Mouse (Mus musculus): ENCODE measurements around the gene Mgat2. TPM values are rescaled to one million over a fixed set of nuclear protein-coding genes. Genes with fewer than 3 reads are reported as not detected.

Gene Mgat2
- polyA plus RNA-seq, 1 experiment from 2014 or later: 52.3 TPM

- no peaks in the 10 kb centered on the region for H3K27me3 ChIP-seq (ENCODE audit: control insufficient read depth, insufficient read depth, low read length)
- no peak overlapping the region for H3K4me3 ChIP-seq (ENCODE audit: low read depth, low read length)
- ATAC-seq (ENCODE audit: low FRiP score, low TSS enrichment): no peak
- no peak for DNase-seq (ENCODE audit: low spot score)
- H3K27ac ChIP-seq (replicated peaks): 0 out of 2 replicates have a peak overlapping the region, but pooled peaks have one; percentile 35
- no peaks in the 10 kb centered on the region for H3K9me3 ChIP-seq (ENCODE audit: control insufficient read depth, low read length)
- 0 out of 2 replicates have a peak, but pooled peaks cover 2% of the 10 kb centered on the region for H3K36me3 ChIP-seq (ENCODE audit: control insufficient read depth, insufficient read depth, low read length)
- no peaks in the 10 kb centered on the region for H3K4me1 ChIP-seq (replicated peaks; ENCODE audit: control insufficient read depth, insufficient read depth)
- WGBS: 90% methylated on average over 7 of the region's 7 CpGs
- H3K4me2 ChIP-seq (replicated peaks; ENCODE audit: low read depth): no peak overlapping the region
- H3K9ac ChIP-seq (ENCODE audit: low read length): no peak overlapping the region
- TF ChIP-seq CTCF (IDR thresholded peaks at IDR 0.05; ENCODE audit: low read depth) (no peak), EP300 (optimal IDR thresholded peaks at IDR 0.05) (no peak)
Measured at GRCm38 (mm10) chr12:69214393-69214792, 30.4 kb downstream of the Mgat2 start.

GRCm38 (mm10) chr12:69215000-69215785, 31.2 kb downstream of the Mgat2 start:
- 43% methylated on average over 3 of the region's 3 CpGs for WGBS
- Histone ChIP-seq H3K9ac (ENCODE audit: low read length) (no peak overlapping the region), H3K4me3 (ENCODE audit: low read depth, low read length) (no peak overlapping the region), H3K9me3 (ENCODE audit: control insufficient read depth, low read length) (no peaks in the 10 kb centered on the region), H3K27me3 (ENCODE audit: control insufficient read depth, insufficient read depth, low read length) (no peaks in the 10 kb centered on the region), H3K27ac (replicated peaks) (0 out of 2 replicates have a peak overlapping the region, but pooled peaks have one; percentile 0), H3K4me2 (replicated peaks; ENCODE audit: low read depth) (no peak overlapping the region), H3K36me3 (ENCODE audit: control insufficient read depth, insufficient read depth, low read length) (no peaks in the 10 kb centered on the region), H3K4me1 (replicated peaks; ENCODE audit: control insufficient read depth, insufficient read depth) (no peaks in the 10 kb centered on the region)
- no peak for TF ChIP-seq EP300 (optimal IDR thresholded peaks at IDR 0.05)
- no peak for TF ChIP-seq CTCF (IDR thresholded peaks at IDR 0.05; ENCODE audit: low read depth)
- DNase-seq (ENCODE audit: low spot score) (peak; percentile 52), ATAC-seq (ENCODE audit: low FRiP score, low TSS enrichment) (peak; percentile 81)

- TF ChIP-seq CTCF (IDR thresholded peaks at IDR 0.05; ENCODE audit: low read depth) (no peak), EP300 (optimal IDR thresholded peaks at IDR 0.05) (no peak)
- Histone ChIP-seq H3K9me3 (ENCODE audit: control insufficient read depth, low read length) (no peaks in the 10 kb centered on the region), H3K9ac (ENCODE audit: low read length) (no peak overlapping the region), H3K27me3 (ENCODE audit: control insufficient read depth, insufficient read depth, low read length) (no peaks in the 10 kb centered on the region), H3K4me1 (replicated peaks; ENCODE audit: control insufficient read depth, insufficient read depth) (no peaks in the 10 kb centered on the region), H3K27ac (replicated peaks) (no peak overlapping the region), H3K4me2 (replicated peaks; ENCODE audit: low read depth) (no peak overlapping the region), H3K36me3 (ENCODE audit: control insufficient read depth, insufficient read depth, low read length) (no peaks in the 10 kb centered on the region), H3K4me3 (ENCODE audit: low read depth, low read length) (no peak overlapping the region)
- ATAC-seq (ENCODE audit: low FRiP score, low TSS enrichment): no peak
- no peak for DNase-seq (ENCODE audit: low spot score)
- 81% methylated on average over 7 of the region's 7 CpGs for WGBS
Measured at GRCm38 (mm10) chr12:69216587-69216986, 32.6 kb downstream of the Mgat2 start.

GRCm38 (mm10) chr12:69220613-69221277, 36.8 kb downstream of the Mgat2 start:
- ATAC-seq (ENCODE audit: low FRiP score, low TSS enrichment): no peak

GRCm38 (mm10) chr12:69227776-69228466, 44.0 kb downstream of the Mgat2 start, which contains the start of gene Pole2:
Gene Pole2, minus strand, starts transcription at chr12:69228195.
- H3K4me3 ChIP-seq (ENCODE audit: low read depth, low read length): peak within 1 kb of the TSS; percentile 72
- no peaks in the 10 kb centered on the region for H3K36me3 ChIP-seq (ENCODE audit: control insufficient read depth, insufficient read depth, low read length)
- no peak for TF ChIP-seq EP300 (optimal IDR thresholded peaks at IDR 0.05)
- no peak; the same call in 1 of the 2 replicates for TF ChIP-seq CTCF (IDR thresholded peaks at IDR 0.05; ENCODE audit: low read depth)
- peak within 1 kb of the TSS; percentile 88 for H3K27ac ChIP-seq (replicated peaks)
- H3K4me1 ChIP-seq (replicated peaks; ENCODE audit: control insufficient read depth, insufficient read depth): no peaks in the 10 kb centered on the region
- peak within 1 kb of the TSS; percentile 64 for H3K9ac ChIP-seq (ENCODE audit: low read length)
- H3K9me3 ChIP-seq (ENCODE audit: control insufficient read depth, low read length): no peaks in the 10 kb centered on the region
- DNase-seq (ENCODE audit: low spot score) (peak; percentile 91), ATAC-seq (ENCODE audit: low FRiP score, low TSS enrichment) (peak; percentile 95)
- peak within 1 kb of the TSS; percentile 50 for H3K4me2 ChIP-seq (replicated peaks; ENCODE audit: low read depth)
- under 1% methylated on average over 37 of the region's 37 CpGs for WGBS
- no peaks in the 10 kb centered on the region for H3K27me3 ChIP-seq (ENCODE audit: control insufficient read depth, insufficient read depth, low read length)

More at GRCm38 (mm10) chr12:69220613-69221277, 36.8 kb downstream of the Mgat2 start:
- Histone ChIP-seq H3K9me3 (ENCODE audit: control insufficient read depth, low read length) (no peaks in the 10 kb centered on the region), H3K4me1 (replicated peaks; ENCODE audit: control insufficient read depth, insufficient read depth) (no peaks in the 10 kb centered on the region), H3K4me3 (ENCODE audit: low read depth, low read length) (no peak overlapping the region), H3K27me3 (ENCODE audit: control insufficient read depth, insufficient read depth, low read length) (no peaks in the 10 kb centered on the region), H3K4me2 (replicated peaks; ENCODE audit: low read depth) (no peak overlapping the region), H3K36me3 (ENCODE audit: control insufficient read depth, insufficient read depth, low read length) (no peaks in the 10 kb centered on the region), H3K9ac (ENCODE audit: low read length) (no peak overlapping the region), H3K27ac (replicated peaks) (no peak overlapping the region)
- TF ChIP-seq CTCF (IDR thresholded peaks at IDR 0.05; ENCODE audit: low read depth) (no peak), EP300 (optimal IDR thresholded peaks at IDR 0.05) (no peak)
- DNase-seq (ENCODE audit: low spot score): no peak
- WGBS: 89% methylated on average over 19 of the region's 19 CpGs
